Mouse (Mus musculus): ENCODE data around the gene Il12b. TPM values are rescaled to one million over a fixed set of nuclear protein-coding genes. Genes with fewer than 3 reads are reported as not detected.

The Il12b gene
- total and polyA plus RNA-seq, 3 experiments, result 0.23 TPM; not detected in 2

DNA sequence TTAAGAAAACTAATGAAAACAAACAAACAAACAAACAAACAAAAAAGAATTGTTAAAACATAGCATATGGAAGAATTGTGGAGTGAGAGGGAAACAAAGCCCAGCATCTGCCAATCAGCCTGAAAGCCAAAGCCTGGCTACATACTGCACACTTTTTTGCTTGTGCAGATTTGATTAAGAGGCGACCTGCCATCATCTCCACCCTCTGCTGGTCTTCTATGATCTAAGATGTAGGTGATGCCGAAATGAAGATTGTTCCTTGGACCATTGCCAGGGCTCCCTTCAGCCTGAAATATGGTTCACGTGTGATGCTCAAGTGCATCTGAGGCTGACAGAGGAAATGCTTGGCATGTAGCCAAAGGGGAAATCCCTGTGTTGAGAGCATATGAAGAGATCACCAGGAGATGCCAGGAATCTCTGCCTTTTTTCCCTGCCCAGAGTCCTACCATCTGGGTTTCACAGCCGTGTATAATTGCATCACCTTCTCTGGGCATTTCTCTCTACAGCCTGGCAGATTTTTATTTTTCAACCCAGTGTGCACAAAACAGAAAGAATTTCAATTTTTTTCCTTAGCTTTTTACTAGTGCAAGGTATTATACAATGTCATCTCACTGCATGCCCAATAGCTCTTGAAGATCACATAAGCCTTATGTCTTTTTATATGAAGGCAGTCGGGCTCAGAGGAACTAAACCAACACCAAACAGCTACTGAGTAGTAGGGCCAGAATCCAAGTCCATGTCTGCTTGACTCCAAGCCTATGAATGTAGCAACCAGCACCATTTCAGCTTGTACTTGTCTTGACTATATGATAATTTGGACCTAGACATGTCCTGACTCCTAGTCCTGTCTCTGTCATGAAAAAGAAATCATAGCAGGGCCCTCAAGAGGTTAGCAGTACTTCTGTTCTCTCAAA lies 2.0 kb downstream of the Il12b start:
- no peak for DNase-seq (ENCODE audit: extremely low read depth)
- in situ Hi-C loops (cut with MboI; ENCODE audit: low pct_ligation_motif_present, low pct_unique_long_range_greater_than_20kb, low sequenced_read_pairs) (no loop called here), dilution Hi-C loops (cut with MboI; ENCODE audit: extremely low pct_ligation_motif_present, extremely low pct_unique_long_range_greater_than_20kb, low sequenced_read_pairs) (no loop called here)

DNA sequence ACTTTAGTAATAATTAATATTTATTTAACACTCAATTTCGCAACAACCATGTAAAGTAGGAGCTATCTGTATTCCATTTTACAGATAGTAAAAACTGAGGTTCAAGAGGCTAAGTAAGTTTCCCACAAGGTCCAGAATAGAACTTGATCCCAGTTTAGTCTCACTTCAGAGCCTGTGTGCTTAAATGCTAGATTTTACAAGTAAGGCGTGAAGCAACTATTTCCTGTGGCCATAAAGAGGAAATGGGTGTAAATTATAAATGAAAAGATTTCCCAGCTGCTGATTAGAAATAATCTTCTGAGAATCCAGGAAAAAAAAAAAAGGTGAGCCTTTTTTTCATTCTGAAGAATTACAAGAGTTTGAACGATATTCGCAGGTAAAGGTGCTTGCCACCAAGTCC lies 5.2 kb downstream of the Il12b start:
- H3K4me3 ChIP-seq (replicated peaks in 1 of 3; ENCODE audit: low read depth in 2 of 3, low read length in 2 of 3, poor library complexity in 1 of 3), result no peak overlapping the region
- dilution Hi-C loops (cut with MboI; ENCODE audit: extremely low pct_ligation_motif_present, extremely low pct_unique_long_range_greater_than_20kb, low sequenced_read_pairs), result no loop called here
- in situ Hi-C loops (cut with MboI; ENCODE audit: low pct_ligation_motif_present, low pct_unique_long_range_greater_than_20kb, low sequenced_read_pairs), result no loop called here
- H3K4me2 ChIP-seq (ENCODE audit: insufficient read depth, low read depth, poor library complexity, severe bottlenecking), result no peak overlapping the region
- H3K27ac ChIP-seq (ENCODE audit: insufficient read depth, low read depth), result no peak overlapping the region
- TF ChIP-seq USF1 (IDR thresholded peaks at IDR 0.05; ENCODE audit: low read depth, low read length), result no peak
- no peak for TF ChIP-seq CHD1 (IDR thresholded peaks at IDR 0.05; ENCODE audit: low read depth, low read length)
- TF ChIP-seq MAZ (IDR thresholded peaks at IDR 0.05; ENCODE audit: low read depth, low read length), result no peak
- TF ChIP-seq SMC3 (IDR thresholded peaks at IDR 0.05; ENCODE audit: low read depth, low read length), result no peak
- no peak for TF ChIP-seq ZNF384 (IDR thresholded peaks at IDR 0.05; ENCODE audit: low read depth, low read length)
- TF ChIP-seq IRF4 (IDR thresholded peaks at IDR 0.05; ENCODE audit: low read depth, low read length), result no peak
- no peak for TF ChIP-seq POLR2A (IDR thresholded peaks at IDR 0.05; ENCODE audit: low read depth, low read length)
- TF ChIP-seq TBP (conservative IDR thresholded peaks at IDR 0.05; ENCODE audit: low read depth, low read length), result no peak
- TF ChIP-seq POLR2AphosphoS2 (IDR thresholded peaks at IDR 0.05; ENCODE audit: low read depth, low read length), result no peak
- no peak for TF ChIP-seq MEF2A (IDR thresholded peaks at IDR 0.05; ENCODE audit: borderline replicate concordance, low read depth, low read length)
- TF ChIP-seq RAD21 (IDR thresholded peaks at IDR 0.05; ENCODE audit: low read depth, low read length), result no peak
- no peak for TF ChIP-seq RCOR1 (conservative IDR thresholded peaks at IDR 0.05; ENCODE audit: low read depth, low read length)
- no peak for TF ChIP-seq BHLHE40 (IDR thresholded peaks at IDR 0.05; ENCODE audit: low read depth, low read length)
- TF ChIP-seq JUND (conservative IDR thresholded peaks at IDR 0.05; ENCODE audit: low read depth, low read length), result no peak
- no peak for TF ChIP-seq PAX5 (IDR thresholded peaks at IDR 0.05; ENCODE audit: low read length)
- no peaks in the 10 kb centered on the region for H3K9me3 ChIP-seq (replicated peaks; ENCODE audit: low read length)
- no peak overlapping the region for H3K9ac ChIP-seq (ENCODE audit: insufficient read depth, low read depth)
- H3K79me2 ChIP-seq (replicated peaks; ENCODE audit: control insufficient read depth, extremely low read depth, insufficient read depth, poor library complexity, severe bottlenecking), result no peaks in the 10 kb centered on the region
- DNase-seq (ENCODE audit: extremely low read depth), result no peak
- H3K36me3 ChIP-seq (replicated peaks in 1 of 2; ENCODE audit: control insufficient read depth in 1 of 2, insufficient read depth in 1 of 2, low read length in 1 of 2), result no peaks in the 10 kb centered on the region
- peaks cover 0 to 1% of the 10 kb centered on the region in 2 experiments; a peak in 1 of 4 replicates for H3K4me1 ChIP-seq (ENCODE audit: control insufficient read depth in 1 of 2, insufficient read depth in 2 of 2)
- H3K27me3 ChIP-seq (replicated peaks), result no peaks in the 10 kb centered on the region

More for the DNA sequence above, 2.0 kb downstream of the Il12b start:
- H3K4me2 ChIP-seq (ENCODE audit: insufficient read depth, low read depth, poor library complexity, severe bottlenecking), result no peak overlapping the region
- peaks cover 1% of the 10 kb centered on the region for H3K27me3 ChIP-seq (replicated peaks)
- TF ChIP-seq ZC3H11A (IDR thresholded peaks at IDR 0.05; ENCODE audit: low read depth, low read length), result no peak
- TF ChIP-seq POLR2AphosphoS2 (IDR thresholded peaks at IDR 0.05; ENCODE audit: low read depth, low read length), result no peak
- no peak for TF ChIP-seq ZNF384 (IDR thresholded peaks at IDR 0.05; ENCODE audit: low read depth, low read length)
- no peak for TF ChIP-seq MAFK (IDR thresholded peaks at IDR 0.05; ENCODE audit: insufficient replicate concordance, low read length)
- no peak for TF ChIP-seq JUND (conservative IDR thresholded peaks at IDR 0.05; ENCODE audit: low read depth, low read length)
- TF ChIP-seq POLR2A (IDR thresholded peaks at IDR 0.05; ENCODE audit: low read depth, low read length), result no peak
- no peak for TF ChIP-seq NRF1 (IDR thresholded peaks at IDR 0.05; ENCODE audit: low read depth, low read length)
- no peak for TF ChIP-seq ETS1 (conservative IDR thresholded peaks at IDR 0.05; ENCODE audit: low read depth, low read length)
- no peak for TF ChIP-seq MEF2A (IDR thresholded peaks at IDR 0.05; ENCODE audit: borderline replicate concordance, low read depth, low read length)
- TF ChIP-seq KAT2A (IDR thresholded peaks at IDR 0.05; ENCODE audit: insufficient replicate concordance, low read length), result no peak
- no peak for TF ChIP-seq ELF1 (IDR thresholded peaks at IDR 0.05; ENCODE audit: low read depth, low read length)
- no peak for TF ChIP-seq ZMIZ1 (IDR thresholded peaks at IDR 0.05; ENCODE audit: low read depth, low read length)
- no peak for TF ChIP-seq JUN (IDR thresholded peaks at IDR 0.05; ENCODE audit: insufficient read depth, low read depth, low read length)
- no peak for TF ChIP-seq BHLHE40 (IDR thresholded peaks at IDR 0.05; ENCODE audit: low read depth, low read length)
- TF ChIP-seq MAX (IDR thresholded peaks at IDR 0.05; ENCODE audit: low read length), result no peak
- TF ChIP-seq MAZ (IDR thresholded peaks at IDR 0.05; ENCODE audit: low read depth, low read length), result no peak
- TF ChIP-seq NELFE (IDR thresholded peaks at IDR 0.05; ENCODE audit: low read depth, low read length), result no peak
- H3K4me3 ChIP-seq (replicated peaks in 1 of 3; ENCODE audit: low read depth in 2 of 3, low read length in 2 of 3, poor library complexity in 1 of 3), result no peak overlapping the region
- H3K79me2 ChIP-seq (replicated peaks; ENCODE audit: control insufficient read depth, extremely low read depth, insufficient read depth, poor library complexity, severe bottlenecking), result no peaks in the 10 kb centered on the region
- H3K4me1 ChIP-seq (ENCODE audit: control insufficient read depth in 1 of 2, insufficient read depth in 2 of 2), result peaks cover 13 to 27% of the 10 kb centered on the region in 2 experiments
- H3K36me3 ChIP-seq (replicated peaks in 1 of 2; ENCODE audit: control insufficient read depth in 1 of 2, insufficient read depth in 1 of 2, low read length in 1 of 2), result no peaks in the 10 kb centered on the region
- no peaks in the 10 kb centered on the region for H3K9me3 ChIP-seq (replicated peaks; ENCODE audit: low read length)
- no peak overlapping the region for H3K27ac ChIP-seq (ENCODE audit: insufficient read depth, low read depth)
- H3K9ac ChIP-seq (ENCODE audit: insufficient read depth, low read depth), result no peak overlapping the region
